Mouse (Mus musculus): ENCODE measurements around the gene Slc25a20.

GRCm38 (mm10) chr9:108704591-108704990, 42.7 kb downstream of the Slc25a20 start:
- TF ChIP-seq CTCF (IDR thresholded peaks at IDR 0.05; ENCODE audit: extremely low read depth, insufficient read depth, low read length) (no peak), POLR2A (IDR thresholded peaks at IDR 0.05; ENCODE audit: extremely low read depth, insufficient read depth, low read length) (no peak)
